Mouse (Mus musculus) skeletal muscle tissue, adult 2 months (tissue): ENCODE measurements at regions not wholly inside any gene's neighbourhood (a gene's known extent, or its start where the extent isn't known, plus 50 kb on each side); places are given as distances from the start of the nearest gene placed in this dataset.
"Not testable (repeated sequence)": the region's sequence is repeated elsewhere in the genome, so short reads cannot be mapped to it uniquely, and the experiment has no call there.

Experiments
- DNase-seq: peaks from one replicate; pipeline ENCODE4 v3.0.0-alpha.2; 2012; ENCODE audit warnings: low read depth, low spot score

DNA sequence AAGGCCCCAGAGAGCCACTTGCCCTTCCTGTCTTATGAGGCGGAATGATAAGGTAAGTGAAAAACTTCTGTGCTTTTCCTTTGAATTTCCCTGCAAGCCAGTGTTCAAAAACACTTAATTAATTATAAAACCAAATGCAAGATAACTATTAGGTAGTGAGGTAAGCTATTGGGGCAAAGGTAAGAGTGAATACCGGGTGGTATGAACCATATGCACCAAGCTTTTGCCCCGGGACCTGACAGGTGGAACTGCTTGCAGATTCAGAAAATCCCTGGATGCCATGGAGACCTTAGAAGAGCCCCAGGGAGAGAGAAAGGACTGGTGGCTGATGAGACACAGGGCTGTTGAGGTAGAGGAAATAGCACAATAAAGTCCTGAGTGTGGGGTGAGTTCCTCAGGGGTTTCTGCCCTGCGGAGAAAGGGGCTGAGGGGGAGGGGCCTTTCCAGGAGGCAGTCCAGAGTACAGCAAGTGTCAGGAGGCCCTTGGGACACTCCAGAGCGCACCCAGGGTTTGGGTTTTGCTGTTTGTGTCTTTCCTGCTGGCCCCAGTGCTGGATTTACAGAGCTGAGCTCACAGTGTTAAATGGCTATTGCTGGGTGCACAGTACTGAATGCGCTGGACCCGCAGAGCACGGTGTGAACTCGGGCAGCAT is 317.1 kb downstream of the Fgf9 start:
- DNase-seq = no peak

DNA sequence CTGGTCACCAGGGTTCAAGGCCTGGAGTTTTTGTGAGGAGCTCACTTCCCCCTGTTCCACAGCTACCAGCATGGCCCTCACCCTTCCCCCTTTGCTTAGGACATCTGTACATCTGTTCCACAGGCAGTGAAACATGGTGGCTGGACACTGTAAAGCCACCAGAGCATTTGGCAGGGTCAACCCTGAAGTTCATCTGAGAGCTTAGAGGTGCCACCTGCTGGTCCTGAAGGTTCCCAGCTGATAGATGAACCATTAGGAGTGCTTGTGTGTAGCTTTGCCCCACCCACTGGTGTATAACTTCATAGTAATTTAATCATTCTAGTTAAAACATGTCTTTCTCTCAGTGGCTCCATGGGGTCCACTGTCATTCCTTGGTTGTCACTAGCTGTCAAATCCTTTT is 304.7 kb downstream of the Fgf9 start:
- DNase-seq = no peak

DNA sequence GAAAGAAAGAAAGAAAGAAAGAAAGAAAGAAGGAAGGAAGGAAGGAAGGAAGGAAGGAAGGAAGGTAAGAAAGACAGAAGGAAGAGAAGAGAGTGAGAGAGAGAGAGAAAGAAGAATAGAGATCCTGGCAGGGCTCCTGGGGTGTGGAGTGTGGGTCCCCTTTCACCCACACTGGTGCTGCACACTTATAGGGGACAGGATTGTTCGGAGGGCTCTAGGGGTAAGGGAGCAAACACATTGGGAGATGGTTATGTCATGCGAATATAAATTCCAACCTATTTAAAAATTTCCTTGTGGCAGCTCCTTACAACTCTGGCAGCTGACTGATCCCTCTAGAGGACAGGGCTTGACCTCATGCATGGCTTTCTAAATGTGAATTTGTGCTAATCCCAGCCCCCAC is 286.5 kb downstream of the Fgf9 start:
- DNase-seq = no peak

DNA sequence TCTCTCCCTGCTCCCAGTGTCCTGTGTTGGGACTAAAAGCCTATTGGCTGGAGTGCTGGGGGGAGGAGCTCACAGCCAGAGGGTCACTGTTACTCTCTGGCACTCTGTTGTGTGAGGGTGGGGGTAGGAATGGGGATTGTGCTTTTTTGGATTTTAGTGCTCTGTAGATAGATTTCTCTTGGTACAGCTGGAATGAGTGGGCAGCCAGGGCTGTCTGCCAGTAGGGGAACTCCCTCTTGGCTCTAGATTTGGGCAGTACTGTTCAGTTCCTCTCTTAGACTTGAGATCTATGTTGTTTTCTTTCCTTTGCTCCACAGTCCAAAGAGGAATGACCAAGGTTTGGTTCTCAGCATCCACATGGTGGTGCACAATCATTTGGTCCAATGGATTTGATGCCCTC is 282.6 kb downstream of the Fgf9 start:
- DNase-seq = peak; percentile 3

DNA sequence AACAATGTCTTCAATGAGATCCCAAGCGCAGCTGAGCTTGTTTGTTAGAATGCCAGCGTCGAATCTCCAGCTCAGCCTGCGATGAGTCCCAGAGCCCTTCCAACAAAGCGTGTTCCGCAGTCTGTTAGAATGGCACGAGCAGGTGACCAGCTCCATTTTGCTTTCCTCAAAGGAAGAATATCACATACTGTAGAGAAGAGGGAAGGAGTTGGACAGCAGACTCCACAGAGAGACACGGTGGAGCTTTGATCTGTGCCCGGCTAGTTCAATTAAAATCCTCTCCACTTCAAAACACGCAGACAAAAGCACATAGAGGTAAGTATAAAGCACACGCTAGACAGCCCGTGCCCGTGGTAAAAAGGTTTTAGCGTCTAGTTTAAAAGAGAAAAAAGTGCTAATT is 265.8 kb downstream of the Fgf9 start:
- DNase-seq = no peak

DNA sequence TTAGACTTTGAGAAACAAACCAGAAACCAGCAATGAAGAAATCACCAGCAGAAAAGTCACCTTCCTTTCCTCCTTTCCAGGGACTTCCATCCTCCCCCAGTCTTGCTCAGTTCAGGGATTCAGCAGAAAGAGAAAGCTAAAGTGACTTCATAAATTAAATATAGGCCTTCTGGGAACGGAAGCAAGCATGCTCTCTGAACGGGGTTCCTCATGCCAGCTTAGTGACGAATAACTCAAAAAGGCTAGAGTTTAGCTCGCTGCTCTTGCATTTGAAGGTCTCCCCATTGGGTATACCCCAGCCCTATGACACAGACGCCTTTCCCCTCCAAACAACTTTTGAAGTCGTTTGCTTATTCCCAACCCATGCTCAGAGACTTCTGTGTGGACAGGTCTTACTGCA is 252.8 kb downstream of the Fgf9 start:
- DNase-seq = no peak

DNA sequence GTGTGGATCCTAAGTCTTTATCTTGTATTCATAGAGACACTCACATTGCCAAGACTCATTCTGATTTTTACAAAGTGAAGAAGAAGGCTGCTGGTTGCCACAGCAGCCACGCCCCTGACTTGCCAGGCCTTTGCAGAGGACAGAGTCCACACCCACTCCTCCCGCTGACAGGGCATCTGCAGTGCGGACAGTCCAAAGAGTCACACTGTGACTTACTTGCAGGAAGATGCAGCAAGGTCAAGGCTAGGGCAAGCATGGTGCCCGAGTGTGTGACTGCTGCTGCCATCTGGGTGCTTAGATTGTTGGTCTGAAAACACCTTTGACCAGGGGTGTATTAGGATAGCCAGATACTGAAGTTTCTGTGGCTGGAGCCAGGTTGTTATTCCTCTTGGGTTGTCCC is 252.1 kb downstream of the Fgf9 start:
- peak; percentile 8 for DNase-seq

DNA sequence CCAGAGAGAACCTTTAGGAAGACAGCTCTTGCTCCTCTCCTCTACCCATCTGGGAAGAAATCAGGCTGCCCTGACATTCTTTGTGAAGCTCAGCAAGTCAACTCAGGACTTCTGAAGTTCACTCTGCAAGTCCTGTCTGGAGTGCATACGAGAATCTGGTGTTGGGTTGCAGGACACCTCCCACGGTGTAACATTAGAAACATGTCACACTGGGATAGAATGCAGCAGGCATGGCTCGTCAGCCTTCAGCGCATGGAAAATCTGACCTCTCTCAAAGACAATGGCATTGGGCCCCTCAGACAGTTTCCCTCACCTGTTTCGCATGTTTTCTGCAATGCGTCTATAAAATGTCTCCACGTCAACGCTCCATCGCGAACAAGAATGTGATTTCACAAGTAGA is 251.5 kb downstream of the Fgf9 start:
- peak; percentile 14 for DNase-seq

DNA sequence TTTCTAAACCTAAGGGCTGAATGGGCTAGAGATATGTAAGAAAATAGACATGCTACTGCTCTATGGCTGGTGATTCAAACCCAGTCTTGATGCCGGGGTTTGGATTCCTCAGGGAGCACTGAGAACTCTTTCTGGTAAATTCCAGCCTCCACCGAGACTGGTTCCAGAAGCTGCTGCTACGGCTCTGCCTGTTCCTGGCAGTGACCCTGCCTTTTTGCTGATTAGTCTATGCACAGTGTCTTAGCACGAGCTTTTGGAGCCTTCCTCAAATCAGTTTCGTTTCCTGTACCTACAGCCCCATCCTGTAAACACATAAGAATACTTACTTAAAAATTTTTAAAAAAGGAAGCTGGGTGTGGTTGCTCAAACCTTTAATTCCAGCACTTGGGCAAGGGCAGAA is 250.9 kb downstream of the Fgf9 start:
- peak; percentile 33 for DNase-seq

DNA sequence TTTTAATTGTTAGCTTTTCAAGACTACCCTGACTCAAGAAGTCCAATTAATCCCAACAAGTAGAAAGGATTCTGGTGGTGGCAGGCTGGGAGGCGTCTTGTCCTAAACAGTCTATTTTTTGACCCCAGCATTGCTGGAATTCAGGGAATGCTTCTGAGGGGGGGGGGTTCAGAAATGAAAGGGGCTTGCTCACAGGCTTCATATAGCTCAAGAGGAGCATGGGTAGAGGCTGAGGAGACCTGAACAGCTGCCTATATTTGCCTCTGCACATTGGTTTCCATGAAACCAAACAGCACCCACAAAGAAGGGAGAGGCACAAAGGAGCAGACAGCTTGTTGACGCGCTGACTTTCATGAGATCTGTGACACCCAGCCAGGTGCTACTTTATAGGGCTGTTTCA is 247.3 kb downstream of the Fgf9 start:
- DNase-seq = no peak

DNA sequence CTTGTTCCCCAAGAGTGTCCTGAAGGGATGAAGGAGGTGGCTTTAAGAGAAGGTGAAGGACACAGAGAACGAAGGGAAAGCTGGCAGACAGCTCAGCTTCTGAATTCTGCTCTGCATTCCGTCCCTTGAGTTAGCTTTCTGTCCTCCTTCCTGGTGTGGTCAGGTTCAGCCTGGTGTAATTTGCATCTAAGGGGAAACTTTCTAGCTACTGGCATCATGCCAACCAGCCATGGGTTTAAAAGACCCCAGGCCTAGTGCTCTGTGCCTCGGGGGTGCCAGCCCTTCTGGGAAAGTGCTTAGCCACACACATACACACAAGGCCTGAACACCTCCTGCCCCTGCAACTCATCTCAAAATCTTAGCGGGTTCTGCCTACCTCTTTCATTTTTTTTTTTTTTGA is 246.9 kb downstream of the Fgf9 start:
- no peak for DNase-seq

DNA sequence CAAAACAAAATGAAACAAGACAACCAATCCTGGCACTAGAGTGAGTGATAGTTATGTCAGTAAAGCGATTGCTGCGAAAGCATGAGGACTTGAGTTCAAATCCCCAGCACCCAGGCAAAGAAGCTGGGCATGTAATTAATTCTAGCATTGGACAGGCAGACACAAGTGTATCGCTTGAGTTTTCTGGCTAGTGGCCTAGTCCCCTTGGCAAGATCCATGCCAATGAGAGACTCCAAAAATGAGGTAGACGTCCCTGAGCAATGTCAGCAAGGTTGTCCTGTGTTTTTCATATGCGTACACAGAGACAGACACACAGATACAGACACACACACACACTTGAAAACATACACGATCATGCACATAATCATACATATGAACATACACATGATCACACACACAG is 237.3 kb downstream of the Fgf9 start:
- DNase-seq = no peak

DNA sequence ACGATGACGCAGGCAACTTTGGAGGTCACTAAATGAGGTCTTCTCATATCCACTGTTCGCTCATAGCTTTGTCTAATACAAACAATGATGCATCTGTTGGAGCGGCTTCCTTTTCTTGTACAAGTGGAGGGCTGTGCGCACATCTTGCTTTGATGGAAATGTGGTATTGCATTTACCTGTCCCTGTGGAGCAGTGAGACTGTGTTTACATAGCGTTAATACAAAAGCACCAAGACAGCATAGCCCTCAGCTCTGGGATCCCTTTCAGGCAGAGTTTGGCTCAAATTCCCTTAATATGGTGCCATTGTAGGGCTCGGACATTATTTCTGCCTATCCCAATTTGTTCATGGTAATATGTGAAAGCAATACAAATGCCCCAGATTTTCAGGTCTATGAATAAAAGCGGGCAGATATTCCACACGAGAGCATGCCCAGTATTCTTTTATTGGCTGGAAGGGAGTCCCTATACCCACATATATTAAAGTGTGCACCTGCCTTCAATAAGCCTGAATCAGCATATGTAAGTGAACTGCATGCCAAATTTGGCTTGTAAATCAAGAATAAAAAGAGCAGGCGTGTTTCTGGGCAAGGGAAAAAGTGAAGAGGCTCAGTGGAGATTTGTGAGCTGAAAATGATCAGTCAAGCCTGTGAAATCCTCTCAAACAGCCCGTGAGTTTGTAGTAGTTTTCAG is 236.6 kb downstream of the Fgf9 start:
- DNase-seq = no peak

DNA sequence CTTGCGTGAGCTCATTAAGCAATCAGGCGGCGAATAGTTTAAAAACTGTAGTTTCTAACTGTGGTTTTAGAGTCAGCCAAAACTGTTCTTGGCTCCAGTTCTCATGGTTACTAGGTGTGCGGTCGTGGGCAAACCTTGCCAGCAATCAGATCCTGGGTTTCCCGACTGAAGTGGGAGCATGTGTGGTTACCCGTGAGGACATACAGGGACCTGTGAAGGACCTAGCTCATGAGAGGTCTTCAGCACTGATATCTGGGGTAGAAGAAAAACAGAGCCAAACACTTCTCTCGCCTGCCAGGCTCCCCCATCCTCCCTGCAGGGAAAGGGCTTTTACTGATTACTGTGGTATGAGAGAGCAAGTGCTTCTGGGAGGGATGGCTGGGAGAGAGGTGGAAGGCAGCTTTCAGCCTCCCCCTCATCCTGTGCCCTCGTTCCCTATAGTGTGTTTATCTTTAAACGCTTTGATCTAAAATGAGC is 230.1 kb downstream of the Fgf9 start:
- no peak for DNase-seq

DNA sequence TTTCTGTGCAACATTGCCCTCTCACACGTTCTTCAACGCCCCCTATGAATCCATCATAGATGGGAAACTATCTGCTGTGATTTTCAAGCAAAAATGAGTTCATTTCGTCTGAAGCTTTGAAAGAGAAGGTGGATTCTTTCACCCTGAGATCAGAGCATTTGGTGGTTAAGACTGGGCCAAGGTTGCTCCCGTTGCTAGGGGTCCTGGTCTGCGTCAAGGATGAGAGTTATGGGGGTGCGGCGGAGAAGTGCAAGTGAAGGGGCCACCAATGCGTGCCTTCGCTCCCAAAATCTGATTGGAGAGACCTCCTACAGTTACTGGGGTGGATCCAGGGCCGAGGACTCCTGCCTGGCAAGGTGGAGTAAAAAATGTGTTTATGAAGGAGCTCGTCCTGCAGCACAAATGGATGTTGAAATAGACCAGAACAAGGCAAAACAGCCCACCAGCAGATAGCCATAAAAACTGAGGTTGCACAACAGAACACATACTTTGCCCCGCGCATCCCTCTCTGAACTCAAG is 215.7 kb downstream of the Fgf9 start:
- no peak for DNase-seq

DNA sequence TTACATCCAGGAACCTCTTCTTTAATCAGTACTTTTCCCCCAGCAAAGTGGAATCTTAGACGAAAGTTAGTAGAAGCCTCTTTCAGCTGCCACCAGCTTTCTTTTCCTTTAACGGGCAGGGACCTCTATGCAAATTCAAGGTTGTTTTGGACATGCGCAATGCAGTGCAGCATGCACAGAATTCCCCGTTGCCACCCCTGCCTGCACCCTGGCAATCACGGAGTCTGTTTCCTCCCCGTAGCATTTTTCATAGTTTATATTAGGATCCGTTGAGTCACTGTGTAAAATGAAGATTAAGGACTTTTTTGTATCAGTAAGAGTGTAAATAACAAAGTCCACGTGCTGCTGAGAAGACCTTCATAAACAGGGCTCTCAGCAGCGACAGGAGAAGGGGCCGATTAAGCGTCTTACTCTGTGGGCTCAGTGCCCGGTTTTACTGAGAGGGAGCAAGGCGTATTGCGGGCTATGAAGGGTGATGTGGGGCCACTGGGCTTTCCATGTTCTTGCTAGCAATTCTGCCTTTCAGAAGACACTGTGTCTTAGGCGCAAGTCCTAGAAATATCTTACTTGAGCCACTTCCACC is 212.5 kb downstream of the Fgf9 start:
- DNase-seq = no peak

DNA sequence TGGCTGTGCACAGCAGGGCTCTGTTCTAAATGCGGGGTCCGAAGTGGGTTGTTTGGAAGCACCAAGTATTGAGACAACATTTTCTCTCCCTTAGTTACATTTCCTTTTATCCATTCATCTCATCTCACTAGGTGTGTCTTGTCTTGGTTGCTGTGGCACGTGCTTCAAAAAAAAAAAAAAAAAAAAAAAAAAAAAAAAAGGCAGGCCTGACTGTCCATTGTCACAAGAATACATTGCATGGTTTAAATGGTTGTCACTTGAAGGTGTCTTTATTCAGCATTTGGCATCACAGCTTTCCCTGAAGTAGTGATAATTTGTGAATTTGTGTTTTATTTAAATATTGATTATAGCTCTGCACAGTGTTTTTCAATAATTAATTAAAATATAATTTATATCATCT is 211.9 kb downstream of the Fgf9 start:
- no peak for DNase-seq

DNA sequence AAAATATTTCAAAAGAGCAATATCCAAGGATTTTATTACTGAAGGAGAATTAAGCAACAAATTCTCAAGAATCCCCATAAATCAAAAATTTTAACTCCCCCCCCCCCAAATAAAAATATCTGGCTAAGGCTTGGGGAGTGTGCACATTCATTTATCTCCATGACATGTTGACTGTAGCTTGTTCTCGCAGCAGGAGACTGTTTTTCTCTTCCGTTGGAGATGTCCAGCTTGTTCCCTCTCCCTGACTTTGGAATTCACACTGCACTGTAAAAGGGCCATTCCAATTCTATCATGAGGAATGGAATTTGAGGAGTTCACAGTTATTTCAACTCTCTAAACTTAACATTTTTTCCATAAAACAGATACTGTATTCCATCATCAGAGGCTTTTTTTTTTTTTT is 204.1 kb downstream of the Fgf9 start:
- not testable (repeated sequence) for DNase-seq

DNA sequence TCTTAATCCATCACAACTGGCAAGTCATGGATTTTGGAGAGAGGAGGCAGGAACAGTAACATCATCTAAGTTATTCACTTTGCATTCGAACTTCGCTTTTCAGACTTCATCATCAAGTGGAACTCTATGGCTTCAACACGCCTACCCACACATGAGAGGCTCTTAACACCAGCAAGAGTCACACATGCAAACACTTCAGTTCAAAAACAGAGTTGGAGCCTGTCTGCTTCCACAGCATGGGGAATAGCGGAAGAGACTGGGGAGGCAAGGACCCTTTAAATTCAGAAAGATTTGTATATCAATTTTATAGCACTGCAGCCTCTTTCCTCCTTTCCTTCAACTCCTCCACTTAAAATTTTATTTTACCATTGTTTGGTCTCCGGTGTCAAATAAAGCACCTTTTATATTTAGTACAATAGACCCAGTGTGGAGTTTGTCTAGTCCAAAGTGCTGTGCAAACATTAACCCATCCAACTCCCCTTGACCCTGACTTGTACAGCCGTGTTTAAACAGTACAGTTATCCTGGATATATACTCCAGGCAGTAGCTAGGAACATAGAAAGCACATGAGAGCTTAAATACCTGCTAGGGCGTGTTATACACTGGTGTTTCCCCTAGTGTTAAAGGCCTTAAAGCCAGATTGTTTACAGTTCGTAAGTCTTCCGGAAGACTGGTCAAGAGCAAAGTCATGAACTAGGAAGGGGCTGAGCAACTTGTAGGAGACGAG is 203.5 kb downstream of the Fgf9 start:
- no peak for DNase-seq

DNA sequence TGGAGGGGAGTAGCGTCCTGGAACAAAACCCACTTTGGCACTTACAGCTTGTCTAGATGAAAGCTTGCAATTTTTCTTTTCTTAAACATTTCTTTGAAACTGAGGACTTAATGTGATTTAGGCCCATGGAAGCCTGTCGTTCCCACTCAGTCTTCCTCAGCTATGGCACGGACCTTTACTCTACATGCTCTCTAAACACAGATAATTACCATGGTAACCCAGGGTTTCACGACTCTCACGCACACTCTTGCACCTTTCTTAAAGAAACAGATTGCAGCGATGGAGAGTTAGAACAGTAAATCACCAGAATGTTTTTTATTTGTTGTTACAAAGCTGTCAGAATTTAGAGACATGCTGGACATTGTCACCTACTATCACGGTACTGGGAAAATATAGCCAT is 195.0 kb downstream of the Fgf9 start:
- DNase-seq = no peak

DNA sequence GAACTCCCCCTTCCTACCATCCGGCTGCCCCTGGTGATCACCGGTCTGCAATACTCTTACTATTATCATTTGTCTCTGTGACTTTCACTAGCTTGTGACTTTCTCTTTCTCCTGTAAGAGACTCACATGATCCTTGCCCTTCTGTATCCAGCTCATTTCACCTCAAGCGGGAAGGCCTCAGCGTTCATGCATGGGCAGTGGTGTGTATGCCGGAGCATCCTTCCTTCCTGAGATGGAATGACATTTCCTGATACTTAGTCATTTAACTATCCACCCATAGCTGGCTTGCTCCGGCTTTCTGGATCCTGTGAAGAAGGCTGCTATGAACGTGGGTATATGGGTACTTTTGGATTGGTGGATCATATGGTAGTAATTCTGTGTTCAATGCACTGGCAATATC is 194.1 kb downstream of the Fgf9 start:
- DNase-seq = no peak

DNA sequence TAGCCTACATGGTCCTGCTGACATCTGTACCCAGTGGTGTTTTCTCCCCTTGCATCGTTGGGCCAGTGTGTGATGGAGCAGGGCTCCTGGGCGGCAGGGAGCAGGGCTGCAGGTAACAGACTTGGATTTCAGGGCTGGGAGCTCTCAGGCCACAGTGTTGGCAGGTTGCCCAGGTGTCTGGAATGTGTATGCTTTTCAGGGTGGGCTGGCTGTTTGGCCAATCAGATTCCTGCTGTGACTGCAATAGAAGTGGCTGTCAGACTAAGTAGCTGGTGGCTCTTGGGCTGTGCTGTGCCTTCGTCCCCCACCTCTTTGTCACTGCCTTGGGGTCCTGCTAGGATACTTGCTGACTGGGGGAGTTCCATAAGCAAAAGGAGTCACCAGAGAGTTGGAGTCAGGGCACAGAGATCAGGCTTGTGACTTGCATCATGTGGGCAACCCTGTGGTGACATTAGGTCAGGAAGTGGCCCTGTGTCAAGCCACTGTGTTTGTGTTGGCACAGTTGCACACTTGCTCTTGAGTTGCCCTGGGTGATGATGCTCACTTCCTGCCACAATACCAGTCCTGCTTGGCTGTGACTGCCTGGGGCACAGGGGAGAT is 183.1 kb downstream of the Fgf9 start:
- no peak for DNase-seq
